Mouse (Mus musculus): ENCODE data around the gene Lingo4.

DNA sequence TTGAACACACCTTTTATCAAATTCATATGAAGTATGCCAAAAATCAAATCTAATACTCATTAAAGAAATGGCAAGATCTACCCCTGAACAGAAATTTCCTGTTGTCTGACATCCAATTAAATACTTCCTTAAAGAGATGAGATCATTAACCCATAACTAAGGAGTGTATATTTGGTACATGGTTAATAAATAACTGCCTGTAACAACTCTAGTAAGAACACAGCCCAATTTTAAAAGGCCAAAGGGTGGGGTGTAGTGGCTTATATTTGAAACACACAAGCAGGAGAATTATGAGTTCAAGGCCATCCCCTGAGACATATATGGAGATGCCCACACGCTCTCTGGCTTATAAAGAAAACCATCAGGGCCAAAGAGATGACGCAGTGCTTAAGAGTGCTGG is 51.1 kb downstream of the Lingo4 start:
- TF ChIP-seq CTCF (IDR thresholded peaks at IDR 0.05; ENCODE audit: low read depth) (no peak), EP300 (optimal IDR thresholded peaks at IDR 0.05) (no peak)
